17 mouse cellular contexts compared by ENCODE assay signal in the genomic region with DNA sequence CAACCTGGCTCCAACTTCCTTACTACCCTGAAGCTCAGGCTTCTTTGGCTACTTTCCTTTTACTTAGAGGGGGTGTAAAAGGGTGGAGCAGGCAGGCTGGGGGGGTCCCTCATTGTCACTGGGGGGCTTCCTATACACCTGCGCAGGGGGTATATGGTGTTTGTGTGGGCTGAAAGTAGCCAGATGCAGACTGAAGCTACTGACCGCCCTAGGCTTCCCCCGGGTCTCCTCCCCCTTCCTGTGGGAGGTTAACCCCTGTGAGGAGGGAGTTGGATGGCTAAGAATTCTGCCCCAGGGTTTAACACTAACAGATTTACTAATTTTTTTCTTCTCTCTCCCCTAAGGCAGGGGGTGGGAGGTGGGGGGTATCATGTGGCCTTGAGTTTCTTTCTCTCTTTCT. TPM values are rescaled to one million over a fixed set of nuclear protein-coding genes. Genes with fewer than 3 reads are reported as not detected.
A peak's percentile ranks its signal among the peaks of the same experiment; 100 is the strongest.
DNase-seq lines count a peak whose midpoint lies in the region; ATAC-seq and TF ChIP-seq lines count a peak whose summit lies in the region.
"Had no signal": no experiment of that assay in that cellular context is flagged by ENCODE, and none has a peak within 500 bp of the region (broad histone marks: within the 10 kb centered on the region; RNA-seq: fewer than 3 reads in every experiment).

No protein-coding gene starts in this region.

- no peak overlapping the region for H3K4me3 ChIP-seq in embryonic facial prominence, embryonic 11.5 days (ENCODE audit: low read depth, low read length)
- no peak overlapping the region for H3K4me3 ChIP-seq in embryonic facial prominence, embryonic 10.5 days
- 0 out of 2 replicates have a peak overlapping the region, but pooled peaks have one; percentile 8 for H3K4me3 ChIP-seq in kidney, embryonic 16.5 days (ENCODE audit: low read length)
- H3K4me3 ChIP-seq in E14TG2a.4 (replicated peaks; ENCODE audit: low read length): peak overlapping the region; percentile 60
- H3K4me3 ChIP-seq in limb, embryonic 11.5 days (ENCODE audit: low read depth, low read length): no peak overlapping the region
- H3K4me3 ChIP-seq: embryonic facial prominence, embryonic 13.5 days; stomach, embryonic 15.5 days had no signal

- no peak for TF ChIP-seq CTCF in E14TG2a.4 (conservative IDR thresholded peaks at IDR 0.05; ENCODE audit: low read length)

- peaks cover 5% of the 10 kb centered on the region for H3K4me1 ChIP-seq in embryonic facial prominence, embryonic 11.5 days (ENCODE audit: control insufficient read depth, insufficient read depth, low read length)
- peaks cover 46% of the 10 kb centered on the region for H3K4me1 ChIP-seq in embryonic facial prominence, embryonic 10.5 days
- peaks cover 46% of the 10 kb centered on the region for H3K4me1 ChIP-seq in kidney, embryonic 16.5 days (ENCODE audit: insufficient read depth, low read length)
- peaks cover 90% of the 10 kb centered on the region for H3K4me1 ChIP-seq in E14TG2a.4 (replicated peaks; ENCODE audit: low read depth, low read length)
- peaks cover 28% of the 10 kb centered on the region for H3K4me1 ChIP-seq in limb, embryonic 11.5 days (ENCODE audit: control insufficient read depth, insufficient read depth, low read length)

- no peak overlapping the region for H3K27ac ChIP-seq in embryonic facial prominence, embryonic 11.5 days (replicated peaks; ENCODE audit: low read depth, low read length)
- H3K27ac ChIP-seq in embryonic facial prominence, embryonic 10.5 days (replicated peaks): no peak overlapping the region; the same call in 1 of the 2 replicates
- H3K27ac ChIP-seq in kidney, embryonic 16.5 days (ENCODE audit: low read length): 0 out of 2 replicates have a peak overlapping the region, but pooled peaks have one; percentile 41
- H3K27ac ChIP-seq in limb, embryonic 11.5 days (replicated peaks; ENCODE audit: low read depth, low read length): no peak overlapping the region
- H3K27ac ChIP-seq: embryonic facial prominence, embryonic 13.5 days; liver, embryonic 14.5 days; stomach, embryonic 15.5 days had no signal

- H3K4me2 ChIP-seq in embryonic facial prominence, embryonic 11.5 days (ENCODE audit: low read depth, low read length): no peak overlapping the region
- peak overlapping the region; percentile 26; the same call in 1 of the 2 replicates for H3K4me2 ChIP-seq in kidney, embryonic 16.5 days (replicated peaks; ENCODE audit: low read depth, low read length)
- no peak overlapping the region for H3K4me2 ChIP-seq in limb, embryonic 11.5 days (ENCODE audit: low read depth, severe bottlenecking)
- H3K4me2 ChIP-seq: embryonic facial prominence, embryonic 13.5 days; midbrain, embryonic 11.5 days; stomach, embryonic 15.5 days had no signal

- WGBS in embryonic facial prominence, embryonic 11.5 days: 22% methylated on average over 3 of the region's 3 CpGs
- 26% methylated on average over 3 of the region's 3 CpGs for WGBS in embryonic facial prominence, embryonic 10.5 days
- 4% methylated on average over 3 of the region's 3 CpGs for WGBS in kidney, embryonic 16.5 days
- WGBS in limb, embryonic 11.5 days: 21% methylated on average over 3 of the region's 3 CpGs

- no peak overlapping the region for H3K9ac ChIP-seq in embryonic facial prominence, embryonic 11.5 days (replicated peaks; ENCODE audit: low read length)
- peak overlapping the region; percentile 44; the same call in 1 of the 2 replicates for H3K9ac ChIP-seq in kidney, embryonic 16.5 days (replicated peaks; ENCODE audit: low read length)
- H3K9ac ChIP-seq in limb, embryonic 11.5 days (ENCODE audit: low read length): peak overlapping the region; percentile 17; the same call in 1 of the 2 replicates
- H3K9ac ChIP-seq: embryonic facial prominence, embryonic 13.5 days; liver, embryonic 14.5 days; stomach, embryonic 15.5 days had no signal

- H3K36me3 ChIP-seq in embryonic facial prominence, embryonic 11.5 days (replicated peaks; ENCODE audit: control insufficient read depth, insufficient read depth, low read depth, low read length): peaks cover 22% of the 10 kb centered on the region
- H3K36me3 ChIP-seq in embryonic facial prominence, embryonic 10.5 days (replicated peaks): peaks cover 80% of the 10 kb centered on the region
- H3K36me3 ChIP-seq in kidney, embryonic 16.5 days (ENCODE audit: insufficient read depth, low read length): peaks cover 31% of the 10 kb centered on the region
- H3K36me3 ChIP-seq in E14TG2a.4 (ENCODE audit: insufficient read depth, low read length): peaks cover 62% of the 10 kb centered on the region
- peaks cover 16% of the 10 kb centered on the region for H3K36me3 ChIP-seq in limb, embryonic 11.5 days (ENCODE audit: control insufficient read depth, insufficient read depth, low read length)

- ATAC-seq in embryonic facial prominence, embryonic 11.5 days (replicated peaks; ENCODE audit: insufficient number of reproducible peaks, low FRiP score, low TSS enrichment, low read depth): no peak
- no peak for ATAC-seq in kidney, embryonic 16.5 days (ENCODE audit: low FRiP score, low TSS enrichment)
- ATAC-seq in limb, embryonic 11.5 days (ENCODE audit: insufficient number of reproducible peaks, low FRiP score, low TSS enrichment, low read depth): no peak

- no peaks in the 10 kb centered on the region for H3K27me3 ChIP-seq in embryonic facial prominence, embryonic 11.5 days (ENCODE audit: control insufficient read depth, insufficient read depth, low read length)
- no peaks in the 10 kb centered on the region for H3K27me3 ChIP-seq in embryonic facial prominence, embryonic 10.5 days (replicated peaks; ENCODE audit: low read depth, poor library complexity, severe bottlenecking)
- no peaks in the 10 kb centered on the region for H3K27me3 ChIP-seq in kidney, embryonic 16.5 days (ENCODE audit: insufficient read depth, low read length)
- no peaks in the 10 kb centered on the region for H3K27me3 ChIP-seq in E14TG2a.4 (ENCODE audit: insufficient read depth, low read length)
- no peaks in the 10 kb centered on the region for H3K27me3 ChIP-seq in limb, embryonic 11.5 days (ENCODE audit: control insufficient read depth, insufficient read depth, low read length)
- H3K27me3 ChIP-seq: embryonic facial prominence, embryonic 13.5 days; stomach, embryonic 15.5 days had no signal

- H3K9me3 ChIP-seq in embryonic facial prominence, embryonic 11.5 days (replicated peaks; ENCODE audit: control insufficient read depth, low read length): no peaks in the 10 kb centered on the region
- H3K9me3 ChIP-seq in embryonic facial prominence, embryonic 10.5 days: no peaks in the 10 kb centered on the region
- no peaks in the 10 kb centered on the region for H3K9me3 ChIP-seq in kidney, embryonic 16.5 days (ENCODE audit: low read length)
- no peaks in the 10 kb centered on the region for H3K9me3 ChIP-seq in E14TG2a.4 (ENCODE audit: low read length)
- H3K9me3 ChIP-seq in limb, embryonic 11.5 days (ENCODE audit: control insufficient read depth, low read length): no peaks in the 10 kb centered on the region
- H3K9me3 ChIP-seq: embryonic facial prominence, embryonic 13.5 days; stomach, embryonic 15.5 days had no signal

- peak; percentile 12 for DNase-seq in embryonic facial prominence, embryonic 11.5 days (ENCODE audit: low spot score)
- DNase-seq in embryonic facial prominence, embryonic 10.5 days (ENCODE audit: low spot score): no peak
- no peak for DNase-seq in kidney, postnatal 14 days
- no peak for DNase-seq in limb, embryonic 11.5 days (ENCODE audit: low spot score)
- no peak for DNase-seq in gastrocnemius, adult 8-10 months (ENCODE audit: low spot score in 2 of 2)
- no peak for DNase-seq in spleen, postnatal 14 days (ENCODE audit: low spot score in 2 of 2)
- DNase-seq: cerebellum, postnatal 25 days; gastrocnemius, postnatal 25 days; lung, postnatal 14 days had no signal

RNA-seq across cellular contexts. Expression of gene Nanos3, which starts 8.5 kb away (rescaled TPM):
- 3.9 and 4.7 TPM in 2 replicates for polyA plus RNA-seq in embryonic facial prominence, embryonic 11.5 days (2014; fragmentation: Nextera tagmentation; extraction: Ambion mirVana)
- polyA plus RNA-seq in embryonic facial prominence, embryonic 10.5 days (2016; fragmentation: Nextera tagmentation; extraction: Ambion mirVana): 2.4 and 3.5 TPM in 2 replicates
- polyA plus RNA-seq in kidney, embryonic 16.5 days (2015; fragmentation: Nextera tagmentation; extraction: Ambion mirVana): 2.6 and 3.1 TPM in 2 replicates
- polyA plus RNA-seq in limb, embryonic 11.5 days (2014; fragmentation: Nextera tagmentation; extraction: Ambion mirVana): 4.3 and 4.9 TPM in 2 replicates
- total RNA-seq in gastrocnemius, adult 8-10 months (2022): not detected
- total RNA-seq: gastrocnemius, postnatal 25 days had no signal

RNA-seq across cellular contexts. Expression of gene 4930432K21Rik, which starts 28.7 kb away (rescaled TPM):
- 0.53 and 0.67 TPM in 2 replicates for polyA plus RNA-seq in embryonic facial prominence, embryonic 11.5 days (2014; fragmentation: Nextera tagmentation; extraction: Ambion mirVana)
- 1.5 and 1.8 TPM in 2 replicates for polyA plus RNA-seq in embryonic facial prominence, embryonic 10.5 days (2016; fragmentation: Nextera tagmentation; extraction: Ambion mirVana)
- polyA plus RNA-seq in kidney, embryonic 16.5 days (2015; fragmentation: Nextera tagmentation; extraction: Ambion mirVana): 1.7 and 1.9 TPM in 2 replicates
- 0.61 and 0.89 TPM in 2 replicates for polyA plus RNA-seq in limb, embryonic 11.5 days (2014; fragmentation: Nextera tagmentation; extraction: Ambion mirVana)
- under 1 TPM; 0.16 to 0.46 (median 0.30) TPM for total RNA-seq in gastrocnemius, adult 8-10 months (2022)
- total RNA-seq: gastrocnemius, postnatal 25 days had no signal

RNA-seq across cellular contexts. Expression of gene Cc2d1a, which starts 28.8 kb away (rescaled TPM):
- 9.5 and 10.0 TPM in 2 replicates for polyA plus RNA-seq in embryonic facial prominence, embryonic 11.5 days (2014; fragmentation: Nextera tagmentation; extraction: Ambion mirVana)
- polyA plus RNA-seq in embryonic facial prominence, embryonic 10.5 days (2016; fragmentation: Nextera tagmentation; extraction: Ambion mirVana): 20.4 and 21.0 TPM in 2 replicates
- 29.0 and 31.1 TPM in 2 replicates for polyA plus RNA-seq in kidney, embryonic 16.5 days (2015; fragmentation: Nextera tagmentation; extraction: Ambion mirVana)
- polyA plus RNA-seq in limb, embryonic 11.5 days (2014; fragmentation: Nextera tagmentation; extraction: Ambion mirVana): 15.2 and 15.7 TPM in 2 replicates
- 10 to 100 TPM; 14.0 to 20.0 (median 15.4) TPM for total RNA-seq in gastrocnemius, adult 8-10 months (2022)

RNA-seq across cellular contexts. Expression of gene Podnl1, which starts 50.8 kb away (rescaled TPM):
- polyA plus RNA-seq in embryonic facial prominence, embryonic 11.5 days (2014; fragmentation: Nextera tagmentation; extraction: Ambion mirVana): 0.14 TPM in 1 of 2 replicates, not detected in the other
- polyA plus RNA-seq in embryonic facial prominence, embryonic 10.5 days (2016; fragmentation: Nextera tagmentation; extraction: Ambion mirVana): 0.08 and 0.12 TPM in 2 replicates
- 0.24 and 0.30 TPM in 2 replicates for polyA plus RNA-seq in kidney, embryonic 16.5 days (2015; fragmentation: Nextera tagmentation; extraction: Ambion mirVana)
- polyA plus RNA-seq in limb, embryonic 11.5 days (2014; fragmentation: Nextera tagmentation; extraction: Ambion mirVana): 0.10 and 0.17 TPM in 2 replicates
- not detected for total RNA-seq in gastrocnemius, adult 8-10 months (2022)
- total RNA-seq: gastrocnemius, postnatal 25 days; layer of hippocampus, postnatal 25 days; left cerebral cortex, postnatal 36 days had no signal

Comparison
In these comparisons a context has a peak if more than half of its experiments do, and no peak if none do; other contexts are left out.
1. H3K4me3 ChIP-seq: peak in kidney, embryonic 16.5 days (single experiment) and E14TG2a.4 (single experiment); none in embryonic facial prominence, embryonic 11.5 days (single experiment), embryonic facial prominence, embryonic 10.5 days (single experiment) and limb, embryonic 11.5 days (single experiment).